15 mouse cellular contexts compared by ENCODE assay signal in the genomic region with DNA sequence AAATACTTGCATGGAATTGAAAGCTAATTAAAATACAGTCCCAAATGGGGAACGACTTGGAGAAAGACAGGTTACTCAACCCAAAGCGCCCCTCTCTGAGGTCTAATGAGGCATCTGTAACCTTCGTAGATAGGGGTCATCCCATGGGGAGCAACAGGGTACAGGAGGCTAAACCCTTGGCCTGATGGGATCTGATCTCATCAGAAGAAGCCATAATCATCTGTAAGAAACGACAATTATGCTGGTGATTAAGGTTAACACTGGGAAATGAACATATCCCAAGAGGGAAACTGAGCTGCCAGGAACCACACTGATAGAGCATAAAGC.
A peak's percentile ranks its signal among the peaks of the same experiment; 100 is the strongest.
DNase-seq lines count a peak whose midpoint lies in the region; ATAC-seq and TF ChIP-seq lines count a peak whose summit lies in the region.
"Had no signal": no experiment of that assay in that cellular context is flagged by ENCODE, and none has a peak within 500 bp of the region (broad histone marks: within the 10 kb centered on the region; RNA-seq: fewer than 3 reads in every experiment).

No protein-coding gene starts in this region.

- H3K36me3 ChIP-seq in hindbrain, embryonic 10.5 days = no peaks in the 10 kb centered on the region
- H3K36me3 ChIP-seq in midbrain, embryonic 11.5 days (ENCODE audit: control insufficient read depth, insufficient read depth, low read length) = no peaks in the 10 kb centered on the region
- no peaks in the 10 kb centered on the region for H3K36me3 ChIP-seq in neural tube, embryonic 14.5 days (ENCODE audit: control insufficient read depth, insufficient read depth, low read length)
- no peaks in the 10 kb centered on the region for H3K36me3 ChIP-seq in stomach, postnatal 0 days (ENCODE audit: control insufficient read depth, insufficient read depth, low read length)
- H3K36me3 ChIP-seq in lung, postnatal 0 days (ENCODE audit: insufficient read depth, low read length) = no peaks in the 10 kb centered on the region
- H3K36me3 ChIP-seq: heart, embryonic 12.5 days had no signal

- no peaks in the 10 kb centered on the region for H3K9me3 ChIP-seq in hindbrain, embryonic 10.5 days
- H3K9me3 ChIP-seq in midbrain, embryonic 11.5 days (ENCODE audit: control insufficient read depth, low read length) = no peaks in the 10 kb centered on the region
- H3K9me3 ChIP-seq in neural tube, embryonic 14.5 days (ENCODE audit: control insufficient read depth, low read length) = no peaks in the 10 kb centered on the region
- H3K9me3 ChIP-seq in stomach, postnatal 0 days (ENCODE audit: control insufficient read depth, low read length) = no peaks in the 10 kb centered on the region
- H3K9me3 ChIP-seq in lung, postnatal 0 days (ENCODE audit: low read length) = no peaks in the 10 kb centered on the region
- H3K9me3 ChIP-seq: heart, embryonic 12.5 days had no signal

- ATAC-seq in midbrain, embryonic 11.5 days (ENCODE audit: low FRiP score) = peak; percentile 73
- peak; percentile 31; the same call in 1 of the 2 replicates for ATAC-seq in neural tube, embryonic 14.5 days (ENCODE audit: low read depth)
- no peak for ATAC-seq in stomach, postnatal 0 days (ENCODE audit: low FRiP score, low TSS enrichment)
- no peak for ATAC-seq in lung, postnatal 0 days
- ATAC-seq: intestine, embryonic 16.5 days; liver, postnatal 0 days had no signal

- no peak for TF ChIP-seq CTCF in left cerebral cortex, adult 2 months (IDR thresholded peaks at IDR 0.05)
- TF ChIP-seq CTCF in stomach, postnatal 0 days (IDR thresholded peaks at IDR 0.05; ENCODE audit: low read depth) = no peak
- TF ChIP-seq CTCF in lung, postnatal 0 days (IDR thresholded peaks at IDR 0.05) = no peak

- no peak overlapping the region for H3K4me2 ChIP-seq in midbrain, embryonic 11.5 days
- H3K4me2 ChIP-seq in neural tube, embryonic 14.5 days (ENCODE audit: low read depth, low read length) = no peak overlapping the region
- H3K4me2 ChIP-seq in stomach, postnatal 0 days (replicated peaks; ENCODE audit: low read depth) = no peak overlapping the region
- H3K4me2 ChIP-seq in lung, postnatal 0 days (replicated peaks; ENCODE audit: low read depth, low read length) = no peak overlapping the region
- H3K4me2 ChIP-seq: heart, embryonic 12.5 days had no signal

- no peak overlapping the region for H3K9ac ChIP-seq in midbrain, embryonic 11.5 days (ENCODE audit: low read length)
- H3K9ac ChIP-seq in neural tube, embryonic 14.5 days (replicated peaks; ENCODE audit: low read depth, low read length) = no peak overlapping the region
- no peak overlapping the region for H3K9ac ChIP-seq in stomach, postnatal 0 days (ENCODE audit: low read length)
- H3K9ac ChIP-seq in lung, postnatal 0 days (replicated peaks; ENCODE audit: low read depth) = no peak overlapping the region
- H3K9ac ChIP-seq: heart, embryonic 12.5 days; liver, postnatal 0 days had no signal

- intact Hi-C loops in left cerebral cortex, adult 2 months (cut with DNase I) = no loop called here
- intact Hi-C loops in left cerebral cortex, postnatal 4 days (cut with DNase I) = no loop called here

- H3K4me3 ChIP-seq in left cerebral cortex, adult 2 months = no peak overlapping the region
- no peak overlapping the region for H3K4me3 ChIP-seq in hindbrain, embryonic 10.5 days
- no peak overlapping the region for H3K4me3 ChIP-seq in midbrain, embryonic 11.5 days (ENCODE audit: low read depth, low read length)
- H3K4me3 ChIP-seq in neural tube, embryonic 14.5 days (ENCODE audit: low read depth, low read length) = no peak overlapping the region
- H3K4me3 ChIP-seq in stomach, postnatal 0 days (ENCODE audit: low read depth, low read length) = no peak overlapping the region
- H3K4me3 ChIP-seq in lung, postnatal 0 days (ENCODE audit: low read depth, low read length) = no peak overlapping the region
- H3K4me3 ChIP-seq: heart, embryonic 12.5 days had no signal

- no peak for TF ChIP-seq EP300 in stomach, postnatal 0 days (optimal IDR thresholded peaks at IDR 0.05)
- no peak for TF ChIP-seq EP300 in lung, postnatal 0 days (IDR thresholded peaks at IDR 0.05)

- DNase-seq in left cerebral cortex, adult 2 months (ENCODE audit: extremely low spot score in 1 of 2, low spot score in 2 of 2) = no peak
- DNase-seq in left cerebral cortex, postnatal 4 days = no peak
- DNase-seq in hindbrain, embryonic 10.5 days (ENCODE audit: low spot score) = no peak
- no peak for DNase-seq in midbrain, embryonic 11.5 days (ENCODE audit: low spot score, missing footprints)
- DNase-seq in stomach, postnatal 0 days (ENCODE audit: low spot score) = no peak
- no peak for DNase-seq in urinary bladder, postnatal 25 days (ENCODE audit: low spot score)
- no peak for DNase-seq in lung, postnatal 0 days (ENCODE audit: low spot score)
- DNase-seq: liver, postnatal 0 days; lung, postnatal 36 days; retina, postnatal 1 day; thymus, postnatal 4 days had no signal

- H3K27me3 ChIP-seq in hindbrain, embryonic 10.5 days (ENCODE audit: insufficient read depth, poor library complexity, severe bottlenecking) = no peaks in the 10 kb centered on the region
- H3K27me3 ChIP-seq in midbrain, embryonic 11.5 days (ENCODE audit: control insufficient read depth, insufficient read depth, low read length) = no peaks in the 10 kb centered on the region
- no peaks in the 10 kb centered on the region for H3K27me3 ChIP-seq in neural tube, embryonic 14.5 days (ENCODE audit: control insufficient read depth, insufficient read depth, low read length)
- no peaks in the 10 kb centered on the region for H3K27me3 ChIP-seq in stomach, postnatal 0 days (ENCODE audit: control insufficient read depth, insufficient read depth, low read length)
- H3K27me3 ChIP-seq in lung, postnatal 0 days (replicated peaks; ENCODE audit: insufficient read depth, low read length) = no peaks in the 10 kb centered on the region
- H3K27me3 ChIP-seq: CH12.LX; heart, embryonic 12.5 days had no signal

- peak overlapping the region; percentile 40; the same call in 1 of the 2 replicates for H3K27ac ChIP-seq in left cerebral cortex, adult 2 months
- peak overlapping the region; percentile 81 for H3K27ac ChIP-seq in hindbrain, embryonic 10.5 days
- H3K27ac ChIP-seq in midbrain, embryonic 11.5 days (ENCODE audit: low read depth, low read length) = peak overlapping the region; percentile 17; the same call in 1 of the 2 replicates
- peak overlapping the region; percentile 74 for H3K27ac ChIP-seq in neural tube, embryonic 14.5 days (ENCODE audit: low read depth, low read length)
- no peak overlapping the region for H3K27ac ChIP-seq in stomach, postnatal 0 days (replicated peaks)
- H3K27ac ChIP-seq in lung, postnatal 0 days (ENCODE audit: low read length) = no peak overlapping the region

- 59% methylated on average over 4 of the region's 4 CpGs for WGBS in hindbrain, embryonic 10.5 days
- 66% methylated on average over 4 of the region's 4 CpGs for WGBS in midbrain, embryonic 11.5 days
- 32% methylated on average over 4 of the region's 4 CpGs for WGBS in neural tube, embryonic 14.5 days
- WGBS in stomach, postnatal 0 days = 77% methylated on average over 4 of the region's 4 CpGs
- 68% methylated on average over 4 of the region's 4 CpGs for WGBS in lung, postnatal 0 days

- peaks cover 19% of the 10 kb centered on the region for H3K4me1 ChIP-seq in hindbrain, embryonic 10.5 days (replicated peaks)
- H3K4me1 ChIP-seq in midbrain, embryonic 11.5 days (ENCODE audit: control insufficient read depth, insufficient read depth, low read length) = peaks cover 7% of the 10 kb centered on the region
- peaks cover 6% of the 10 kb centered on the region; the same call in 1 of the 2 replicates for H3K4me1 ChIP-seq in neural tube, embryonic 14.5 days (ENCODE audit: control insufficient read depth, insufficient read depth, low read length)
- no peaks in the 10 kb centered on the region for H3K4me1 ChIP-seq in stomach, postnatal 0 days (replicated peaks; ENCODE audit: control insufficient read depth, insufficient read depth)
- H3K4me1 ChIP-seq in lung, postnatal 0 days (ENCODE audit: insufficient read depth, low read depth, low read length) = no peaks in the 10 kb centered on the region

Comparison
In these comparisons a context has a peak if more than half of its experiments do, and no peak if none do; other contexts are left out.
1. H3K27ac ChIP-seq: peak in left cerebral cortex, adult 2 months (single experiment), hindbrain, embryonic 10.5 days (single experiment), midbrain, embryonic 11.5 days (single experiment) and neural tube, embryonic 14.5 days (single experiment); none in stomach, postnatal 0 days (single experiment) and lung, postnatal 0 days (single experiment).
2. ATAC-seq: peak in midbrain, embryonic 11.5 days (single experiment) and neural tube, embryonic 14.5 days (single experiment); none in stomach, postnatal 0 days (single experiment) and lung, postnatal 0 days (single experiment).